Mouse (Mus musculus): ENCODE results near the gene Nop16. TPM values are rescaled to one million over a fixed set of nuclear protein-coding genes. Genes with fewer than 3 reads are reported as not detected.
A peak's percentile ranks its signal among the peaks of the same experiment; 100 is the strongest.

The Nop16 gene
- total and polyA plus RNA-seq, 2 experiments from 2014 or later = 37.5 to 58.0 TPM

DNA sequence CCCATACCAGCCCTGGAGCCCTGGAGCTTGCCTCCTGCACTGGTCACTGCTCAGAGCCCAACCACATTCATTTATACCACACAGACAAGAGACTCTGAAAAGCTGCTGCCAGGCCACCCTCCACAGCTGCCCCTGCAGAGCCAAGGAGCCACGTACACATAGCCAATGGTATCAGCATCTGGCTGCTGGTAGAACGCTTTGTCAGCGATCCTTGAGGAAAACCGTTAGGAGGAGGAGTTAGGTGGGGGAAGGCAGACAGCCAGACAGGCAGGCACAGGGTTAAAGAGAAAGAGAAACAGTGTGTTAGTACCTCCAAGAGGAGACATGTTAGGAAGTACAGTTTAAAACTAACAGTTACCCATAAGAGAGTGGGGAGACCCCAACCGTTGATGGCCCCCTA lies 7.0 kb upstream of the Nop16 start:
- H3K4me3 ChIP-seq (ENCODE audit: low read depth, low read length) = no peak overlapping the region
- DNase-seq (no peak), ATAC-seq (0 out of 2 replicates have a peak, but pooled peaks have one; percentile 42)
- no peak overlapping the region for H3K4me2 ChIP-seq (ENCODE audit: low read depth)
- H3K27me3 ChIP-seq (ENCODE audit: insufficient read depth, low read length) = no peaks in the 10 kb centered on the region
- H3K9ac ChIP-seq = no peak overlapping the region
- no peak overlapping the region for H3K27ac ChIP-seq (ENCODE audit: low read depth, low read length)
- H3K36me3 ChIP-seq (ENCODE audit: insufficient read depth) = peaks cover 57% of the 10 kb centered on the region
- H3K4me1 ChIP-seq (ENCODE audit: insufficient read depth) = no peaks in the 10 kb centered on the region
- no peak for TF ChIP-seq CTCF (IDR thresholded peaks at IDR 0.05; ENCODE audit: low read depth)
- H3K9me3 ChIP-seq (ENCODE audit: low read length) = no peaks in the 10 kb centered on the region
- WGBS = 68% methylated on average over 5 of the region's 5 CpGs

GRCm38 (mm10) chr13:54596107-54596690 lies 6.3 kb upstream of the Nop16 start:
- Histone ChIP-seq H3K4me3 (ENCODE audit: low read depth, low read length) (no peak overlapping the region), H3K27me3 (ENCODE audit: insufficient read depth, low read length) (no peaks in the 10 kb centered on the region), H3K9me3 (ENCODE audit: low read length) (no peaks in the 10 kb centered on the region), H3K36me3 (ENCODE audit: insufficient read depth) (peaks cover 54% of the 10 kb centered on the region), H3K4me2 (ENCODE audit: low read depth) (no peak overlapping the region), H3K9ac (no peak overlapping the region), H3K27ac (ENCODE audit: low read depth, low read length) (no peak overlapping the region), H3K4me1 (ENCODE audit: insufficient read depth) (peaks cover 5% of the 10 kb centered on the region; the same call in 1 of the 2 replicates)
- DNase-seq (no peak), ATAC-seq (no peak)
- WGBS = 78% methylated on average over 8 of the region's 8 CpGs
- TF ChIP-seq CTCF (IDR thresholded peaks at IDR 0.05; ENCODE audit: low read depth) = no peak

DNA sequence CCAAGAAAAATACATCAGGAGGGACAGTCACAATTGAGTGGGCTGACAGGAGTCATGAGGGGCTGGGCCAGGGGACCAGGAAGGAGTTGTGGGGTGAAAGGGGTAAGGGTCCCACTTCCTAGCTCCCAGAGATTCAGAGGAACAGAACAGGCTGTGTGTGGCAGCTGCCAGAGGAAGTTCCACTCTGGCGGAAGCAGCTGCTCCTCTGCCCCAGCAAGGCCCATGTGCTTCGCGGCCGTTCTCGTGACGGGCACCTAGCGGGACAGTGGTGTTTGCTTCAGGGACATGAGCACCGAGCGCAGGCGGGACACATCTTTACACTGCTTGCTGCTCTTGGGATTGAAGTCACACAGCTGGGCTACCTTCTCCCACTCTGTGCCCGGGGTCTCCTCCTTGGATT lies 3.7 kb upstream of the Nop16 start:
- TF ChIP-seq CTCF (IDR thresholded peaks at IDR 0.05; ENCODE audit: low read depth) = no peak
- no peaks in the 10 kb centered on the region for H3K27me3 ChIP-seq (ENCODE audit: insufficient read depth, low read length)
- no peak for ATAC-seq
- H3K4me2 ChIP-seq (ENCODE audit: low read depth) = no peak overlapping the region
- 86% methylated on average over 11 of the region's 11 CpGs for WGBS
- H3K9me3 ChIP-seq (ENCODE audit: low read length) = no peaks in the 10 kb centered on the region
- no peak overlapping the region for H3K4me3 ChIP-seq (ENCODE audit: low read depth, low read length)
- H3K27ac ChIP-seq (ENCODE audit: low read depth, low read length) = no peak overlapping the region
- peaks cover 50% of the 10 kb centered on the region for H3K36me3 ChIP-seq (ENCODE audit: insufficient read depth)
- H3K4me1 ChIP-seq (ENCODE audit: insufficient read depth) = peaks cover 8% of the 10 kb centered on the region; the same call in 1 of the 2 replicates
- H3K9ac ChIP-seq = no peak overlapping the region
- no peak for DNase-seq

DNA sequence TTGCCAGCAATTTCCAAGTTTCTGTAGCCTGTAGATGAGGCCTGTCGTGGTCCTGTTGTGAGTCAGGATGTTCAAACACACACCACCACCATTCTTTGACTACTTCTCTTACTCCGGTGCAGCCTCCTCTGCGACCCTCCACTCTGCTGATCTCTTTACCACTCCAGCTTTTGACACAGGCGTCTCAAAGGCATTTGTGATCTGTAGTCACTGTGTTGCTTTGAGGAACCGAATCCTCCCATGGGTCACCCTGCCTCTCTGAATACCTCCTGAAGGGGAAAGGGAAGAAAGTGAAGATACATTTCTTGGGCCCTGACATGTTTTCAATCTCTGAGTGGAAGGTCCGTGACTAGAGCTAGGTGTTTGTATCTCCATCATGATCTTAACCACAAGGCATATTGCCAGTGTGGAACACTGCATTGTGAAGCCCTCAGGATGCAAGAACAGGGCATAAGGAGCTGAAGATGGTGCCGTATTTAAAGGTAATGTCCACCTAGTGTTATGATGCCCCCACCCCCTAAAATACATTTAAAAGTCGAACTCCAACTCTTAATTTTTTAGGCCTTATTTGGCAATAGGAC lies 2.0 kb upstream of the Nop16 start:
- Histone ChIP-seq H3K4me1 (ENCODE audit: insufficient read depth) (peaks cover 9% of the 10 kb centered on the region; the same call in 1 of the 2 replicates), H3K27me3 (ENCODE audit: insufficient read depth, low read length) (no peaks in the 10 kb centered on the region), H3K9me3 (ENCODE audit: low read length) (no peaks in the 10 kb centered on the region), H3K36me3 (ENCODE audit: insufficient read depth) (peaks cover 38% of the 10 kb centered on the region), H3K9ac (no peak overlapping the region), H3K4me3 (ENCODE audit: low read depth, low read length) (no peak overlapping the region), H3K27ac (ENCODE audit: low read depth, low read length) (no peak overlapping the region), H3K4me2 (ENCODE audit: low read depth) (peak overlapping the region; percentile 74)
- 95% methylated on average over 8 of the region's 8 CpGs for WGBS
- TF ChIP-seq CTCF (IDR thresholded peaks at IDR 0.05; ENCODE audit: low read depth) = no peak
- ATAC-seq (no peak), DNase-seq (no peak)

GRCm38 (mm10) chr13:54589414-54589995 lies 385 bp downstream of the Nop16 start:
- H3K4me1 ChIP-seq (ENCODE audit: insufficient read depth) = peaks cover 9% of the 10 kb centered on the region; the same call in 1 of the 2 replicates
- H3K27ac ChIP-seq (ENCODE audit: low read depth, low read length) = peak overlapping the region; percentile 90; the same call in 1 of the 2 replicates
- peaks cover 34% of the 10 kb centered on the region for H3K36me3 ChIP-seq (ENCODE audit: insufficient read depth)
- whole genome bisulfite sequencing = 2% methylated on average over 24 of the region's 24 CpGs
- ATAC-seq = peak; percentile 5
- peak overlapping the region; percentile 62 for H3K4me3 ChIP-seq (ENCODE audit: low read depth, low read length)
- no peaks in the 10 kb centered on the region for H3K9me3 ChIP-seq (ENCODE audit: low read length)
- no peaks in the 10 kb centered on the region for H3K27me3 ChIP-seq (ENCODE audit: insufficient read depth, low read length)
- no peak for DNase-seq
- peak overlapping the region; percentile 79 for H3K9ac ChIP-seq
- TF ChIP-seq CTCF (IDR thresholded peaks at IDR 0.05; ENCODE audit: low read depth) = no peak
- peak overlapping the region; percentile 74 for H3K4me2 ChIP-seq (ENCODE audit: low read depth)

GRCm38 (mm10) chr13:54585831-54586230 lies 4.1 kb downstream of the Nop16 start:
- peaks cover 55% of the 10 kb centered on the region for H3K36me3 ChIP-seq (ENCODE audit: insufficient read depth)
- no peak for ATAC-seq
- H3K9me3 ChIP-seq (ENCODE audit: low read length) = no peaks in the 10 kb centered on the region
- no peaks in the 10 kb centered on the region for H3K27me3 ChIP-seq (ENCODE audit: insufficient read depth, low read length)
- H3K9ac ChIP-seq = no peak overlapping the region
- H3K4me2 ChIP-seq (ENCODE audit: low read depth) = no peak overlapping the region
- H3K27ac ChIP-seq (ENCODE audit: low read depth, low read length) = no peak overlapping the region
- 93% methylated on average over 11 of the region's 11 CpGs for WGBS
- no peak for DNase-seq
- no peak overlapping the region for H3K4me3 ChIP-seq (ENCODE audit: low read depth, low read length)
- H3K4me1 ChIP-seq (ENCODE audit: insufficient read depth) = 0 out of 2 replicates have a peak, but pooled peaks cover 4% of the 10 kb centered on the region
- TF ChIP-seq CTCF (IDR thresholded peaks at IDR 0.05; ENCODE audit: low read depth) = no peak

GRCm38 (mm10) chr13:54582860-54583259 lies 7.0 kb downstream of the Nop16 start:
- no peaks in the 10 kb centered on the region for H3K27me3 ChIP-seq (ENCODE audit: insufficient read depth, low read length)
- no peak overlapping the region for H3K9ac ChIP-seq
- no peaks in the 10 kb centered on the region for H3K4me1 ChIP-seq (ENCODE audit: insufficient read depth)
- H3K4me2 ChIP-seq (ENCODE audit: low read depth) = no peak overlapping the region
- TF ChIP-seq CTCF (IDR thresholded peaks at IDR 0.05; ENCODE audit: low read depth) = no peak
- 91% methylated on average over 5 of the region's 5 CpGs for WGBS
- H3K27ac ChIP-seq (ENCODE audit: low read depth, low read length) = no peak overlapping the region
- H3K9me3 ChIP-seq (ENCODE audit: low read length) = no peaks in the 10 kb centered on the region
- DNase-seq (no peak), ATAC-seq (no peak)
- H3K36me3 ChIP-seq (ENCODE audit: insufficient read depth) = peaks cover 74% of the 10 kb centered on the region
- no peak overlapping the region for H3K4me3 ChIP-seq (ENCODE audit: low read depth, low read length)

All from forebrain, postnatal 0 days (tissue).